Mouse (Mus musculus) stomach, postnatal 0 days (tissue): Measurements from ENCODE around the gene Sdhd. TPM values are rescaled to one million over a fixed set of nuclear protein-coding genes. Genes with fewer than 3 reads are reported as not detected.

Experiments
- ATAC-seq: fragments of 200-750 bp; cut with Nextera tagmentation; 2 replicates; pipeline ENCODE4 v1.8.0; 2017; ENCODE audit not compliant: low FRiP score, low TSS enrichment
- DNase-seq: peaks from one replicate; pipeline ENCODE4 v3.0.0-alpha.2; 2016; ENCODE audit warnings: low spot score
- H3K27ac ChIP-seq: fragments of 300-500 bp; sonication (generic); replicated peaks from 2 replicates; pipeline ENCODE4 v1.5.1; 2014; ENCODE audit warnings: mild to moderate bottlenecking, control low read depth
- H3K27me3 ChIP-seq: fragments of 300-500 bp; sonication (generic); 2 replicates; pipeline ENCODE4 v1.6.1; 2014; ENCODE audit warnings: low read length; ENCODE audit not compliant: control insufficient read depth, insufficient read depth
- H3K36me3 ChIP-seq: fragments of 300-500 bp; sonication (generic); 2 replicates; pipeline ENCODE4 v1.6.1; 2014; ENCODE audit warnings: low read length, mixed read lengths; ENCODE audit not compliant: control insufficient read depth, insufficient read depth
- H3K4me1 ChIP-seq: fragments of 300-500 bp; sonication (generic); replicated peaks from 2 replicates; pipeline ENCODE4 v1.6.1; 2014; ENCODE audit warnings: antibody characterized with exemption; ENCODE audit not compliant: control insufficient read depth, insufficient read depth
- H3K4me2 ChIP-seq: fragments of 300-500 bp; sonication (generic); replicated peaks from 2 replicates; pipeline ENCODE4 v1.6.1; 2014; ENCODE audit warnings: low read depth, mild to moderate bottlenecking, control low read depth, moderate library complexity
- H3K4me3 ChIP-seq: fragments of 300-500 bp; sonication (generic); 2 replicates; pipeline ENCODE4 v1.5.1; 2014; ENCODE audit warnings: low read depth, low read length, control low read depth
- H3K9ac ChIP-seq: fragments of 300-500 bp; sonication (generic); 2 replicates; pipeline ENCODE4 v1.6.1; 2014; ENCODE audit warnings: mild to moderate bottlenecking, low read length, control low read depth, mixed read lengths
- H3K9me3 ChIP-seq: fragments of 300-500 bp; sonication (generic); 2 replicates; pipeline ENCODE4 v1.6.1; 2016; ENCODE audit warnings: low read length; ENCODE audit not compliant: control insufficient read depth
- CTCF ChIP-seq: IDR thresholded peaks from 2 replicates; pipeline ENCODE4 v1.5.1; 2016; ENCODE audit warnings: antibody characterized with exemption, low read depth, mild to moderate bottlenecking, moderate library complexity
- EP300 ChIP-seq: optimal IDR thresholded peaks from 2 replicates; pipeline ENCODE3; 2016; ENCODE audit warnings: antibody characterized with exemption
- WGBS: fragments of 180-500 bp; shearing (Covaris S2); extraction: QIAGEN DNeasy Blood & Tissue Kit; methylation state at CpG from one replicate; pipeline ENCODE4 v1.1.7; 2014; 5-methylcytosine and 5-hydroxymethylcytosine counted together
- polyA plus RNA-seq: library from polyadenylated mRNA; unstranded; fragments of >200 nt; fragmentation: Nextera tagmentation; extraction: Ambion mirVana; gene quantifications from 2 replicates; pipeline ENCODE4 v1.2.1, GENCODE M21; 2015

Gene Sdhd
- polyA plus RNA-seq, 1 experiment from 2014 or later: 428 TPM

GRCm38 (mm10) chr9:50552206-50552605, 51.4 kb downstream of the Sdhd start:
- H3K9ac ChIP-seq: no peak overlapping the region
- H3K36me3 ChIP-seq: no peaks in the 10 kb centered on the region
- no peak overlapping the region for H3K4me2 ChIP-seq
- no peak overlapping the region for H3K27ac ChIP-seq
- no peak for DNase-seq
- H3K27me3 ChIP-seq: no peaks in the 10 kb centered on the region
- no peaks in the 10 kb centered on the region for H3K4me1 ChIP-seq
- ATAC-seq: no peak
- 64% methylated on average over 5 of the region's 5 CpGs for WGBS
- TF ChIP-seq CTCF (no peak), EP300 (no peak)
- no peaks in the 10 kb centered on the region for H3K9me3 ChIP-seq
- no peak overlapping the region for H3K4me3 ChIP-seq

GRCm38 (mm10) chr9:50548936-50549335, 54.7 kb downstream of the Sdhd start:
- ATAC-seq (no peak), DNase-seq (no peak)
- Histone ChIP-seq H3K4me1 (no peaks in the 10 kb centered on the region), H3K9me3 (no peaks in the 10 kb centered on the region), H3K4me2 (no peak overlapping the region), H3K9ac (no peak overlapping the region), H3K27me3 (no peaks in the 10 kb centered on the region), H3K36me3 (no peaks in the 10 kb centered on the region), H3K27ac (no peak overlapping the region), H3K4me3 (no peak overlapping the region)
- no peak for TF ChIP-seq CTCF
- TF ChIP-seq EP300: no peak
- 67% methylated on average over 4 of the region's 4 CpGs for WGBS

- H3K36me3 ChIP-seq: no peaks in the 10 kb centered on the region
- no peak overlapping the region for H3K27ac ChIP-seq
- no peaks in the 10 kb centered on the region for H3K4me1 ChIP-seq
- DNase-seq (no peak), ATAC-seq (no peak)
- H3K9me3 ChIP-seq: no peaks in the 10 kb centered on the region
- no peak overlapping the region for H3K4me2 ChIP-seq
- WGBS: 41% methylated on average over 5 of the region's 5 CpGs
- H3K27me3 ChIP-seq: no peaks in the 10 kb centered on the region
- H3K4me3 ChIP-seq: no peak overlapping the region
- TF ChIP-seq EP300: no peak
- H3K9ac ChIP-seq: no peak overlapping the region
These were observed 55.6 kb downstream of the Sdhd start for GRCm38 (mm10) chr9:50547859-50548478.

Other genes with a start within 250 kb of the Sdhd start
- 76.4 and 79.7 TPM in 2 replicates for gene Plet1, start 109.3 kb downstream of the Sdhd start, polyA plus RNA-seq
- 83.8 and 87.0 TPM in 2 replicates for gene Pts, start 75.1 kb downstream of the Sdhd start, polyA plus RNA-seq
- 290 and 317 TPM in 2 replicates for gene Il18, start 49.0 kb downstream of the Sdhd start, polyA plus RNA-seq
- gene Bco2, start 48.6 kb downstream of the Sdhd start, polyA plus RNA-seq: 4.7 and 5.3 TPM in 2 replicates
- gene Tex12, start 42.5 kb downstream of the Sdhd start, polyA plus RNA-seq: not detected in 2 replicates
- gene Timm8b, start 98 bp upstream of the Sdhd start, polyA plus RNA-seq: 252 and 278 TPM in 2 replicates
- 2.2 and 3.2 TPM in 2 replicates for gene Pih1d2, start 13.5 kb upstream of the Sdhd start, polyA plus RNA-seq
- gene Nkapd1, start 13.7 kb upstream of the Sdhd start, polyA plus RNA-seq: 14.3 and 16.1 TPM in 2 replicates
- gene Dlat, start 56.0 kb upstream of the Sdhd start, polyA plus RNA-seq: 36.7 and 45.2 TPM in 2 replicates
- gene Dixdc1, start 135.7 kb upstream of the Sdhd start, polyA plus RNA-seq: 6.6 and 6.9 TPM in 2 replicates
- 22.3 and 22.4 TPM in 2 replicates for gene 2310030G06Rik, start 142.7 kb upstream of the Sdhd start, polyA plus RNA-seq
- gene Cryab, start 147.5 kb upstream of the Sdhd start, polyA plus RNA-seq: 147 and 174 TPM in 2 replicates
- 21.6 and 23.4 TPM in 2 replicates for gene Hspb2, start 148.5 kb upstream of the Sdhd start, polyA plus RNA-seq
- 7.2 and 8.3 TPM in 2 replicates for gene Fdxacb1, start 164.4 kb upstream of the Sdhd start, polyA plus RNA-seq
- gene Alg9, start 171.2 kb upstream of the Sdhd start, polyA plus RNA-seq: 19.7 and 19.8 TPM in 2 replicates
- gene 1110032A03Rik, start 171.7 kb upstream of the Sdhd start, polyA plus RNA-seq: 36.8 and 41.3 TPM in 2 replicates
- 32.6 and 33.2 TPM in 2 replicates for gene Ppp2r1b, start 241.5 kb upstream of the Sdhd start, polyA plus RNA-seq